Mouse (Mus musculus): ENCODE data around the gene Gm28036.
A peak's percentile ranks its signal among the peaks of the same experiment; 100 is the strongest.

Gene Gm28036

DNA sequence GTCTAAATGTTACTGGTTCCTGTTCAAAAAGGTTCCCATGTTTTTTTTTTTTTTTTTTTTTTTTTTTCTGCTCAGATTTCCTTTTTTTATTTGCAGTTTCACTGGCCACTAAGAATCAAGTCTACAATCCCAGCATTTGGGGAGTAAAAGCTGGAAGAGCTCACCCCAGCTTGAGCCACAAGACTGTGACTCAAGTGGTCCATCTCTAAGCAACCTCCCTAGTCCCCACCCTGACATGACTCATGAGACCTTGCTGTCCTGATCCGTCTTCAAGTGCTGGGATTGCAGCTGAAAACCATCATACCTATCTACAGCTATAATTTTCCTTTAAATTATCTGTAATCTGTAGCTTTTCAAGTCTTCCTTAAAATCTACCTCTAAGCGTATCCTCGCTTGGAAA lies 42.4 kb downstream of the Gm28036 start:
- no peak for DNase-seq (ENCODE audit: low spot score in 2 of 2)

DNA sequence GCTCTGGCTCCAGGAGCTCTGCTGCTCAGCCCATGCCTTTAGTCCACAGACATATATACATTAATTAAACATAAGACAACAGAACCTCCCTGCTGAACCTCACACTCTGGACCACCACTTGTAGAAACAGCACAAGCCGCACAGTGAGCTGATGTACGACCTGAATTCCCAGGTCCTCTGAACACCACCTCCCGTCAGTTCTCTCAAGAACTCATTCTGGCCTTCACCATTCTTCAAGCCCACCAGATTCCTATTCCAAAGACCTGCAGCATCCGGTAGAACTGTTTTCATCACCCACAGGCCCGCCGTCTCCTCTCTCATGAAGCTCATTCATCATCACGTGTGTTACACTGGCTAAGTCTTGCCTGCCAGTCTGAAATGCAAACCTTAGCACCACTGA lies 46.5 kb downstream of the Gm28036 start:
- DNase-seq (ENCODE audit: low spot score in 2 of 2): no peak

DNA sequence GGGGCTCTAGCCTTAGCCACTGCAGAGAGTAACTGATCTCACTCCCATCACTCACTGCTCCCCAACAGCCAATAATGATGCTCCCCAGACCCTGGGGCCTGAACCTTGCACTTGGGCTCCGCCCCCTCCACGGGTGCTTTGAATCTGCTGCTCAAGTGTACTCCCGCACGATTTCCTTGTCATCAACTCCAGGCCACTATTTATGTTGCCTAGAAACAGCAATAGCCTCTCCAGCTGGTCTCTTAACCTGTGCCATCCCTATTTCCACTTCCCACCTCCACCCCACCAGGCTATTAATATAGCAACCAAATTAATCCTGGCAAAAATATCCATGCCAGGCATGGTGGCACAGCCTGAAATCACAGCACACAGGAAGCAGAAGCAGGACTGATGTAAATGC lies 47.2 kb downstream of the Gm28036 start:
- DNase-seq (ENCODE audit: low spot score in 2 of 2): no peak

DNA sequence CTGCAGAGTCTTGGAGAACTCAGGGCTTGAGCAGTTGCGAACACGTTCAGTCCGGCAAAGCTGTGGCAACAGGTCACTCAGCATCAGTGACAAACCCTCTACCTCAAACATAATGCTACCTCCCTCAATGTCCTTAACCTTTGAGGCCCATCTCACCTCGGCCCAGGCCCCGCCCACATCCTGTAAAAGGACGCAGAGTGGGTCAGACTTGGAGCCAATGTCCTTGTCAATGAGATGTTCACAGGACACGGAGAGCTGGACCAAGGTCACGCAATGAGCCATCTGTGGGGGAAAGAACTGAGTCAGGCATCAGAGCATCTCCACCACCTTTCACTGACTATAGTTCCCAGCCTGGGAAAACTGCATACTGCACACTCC lies 47.7 kb downstream of the Gm28036 start:
- DNase-seq (ENCODE audit: low spot score in 2 of 2): no peak

DNA sequence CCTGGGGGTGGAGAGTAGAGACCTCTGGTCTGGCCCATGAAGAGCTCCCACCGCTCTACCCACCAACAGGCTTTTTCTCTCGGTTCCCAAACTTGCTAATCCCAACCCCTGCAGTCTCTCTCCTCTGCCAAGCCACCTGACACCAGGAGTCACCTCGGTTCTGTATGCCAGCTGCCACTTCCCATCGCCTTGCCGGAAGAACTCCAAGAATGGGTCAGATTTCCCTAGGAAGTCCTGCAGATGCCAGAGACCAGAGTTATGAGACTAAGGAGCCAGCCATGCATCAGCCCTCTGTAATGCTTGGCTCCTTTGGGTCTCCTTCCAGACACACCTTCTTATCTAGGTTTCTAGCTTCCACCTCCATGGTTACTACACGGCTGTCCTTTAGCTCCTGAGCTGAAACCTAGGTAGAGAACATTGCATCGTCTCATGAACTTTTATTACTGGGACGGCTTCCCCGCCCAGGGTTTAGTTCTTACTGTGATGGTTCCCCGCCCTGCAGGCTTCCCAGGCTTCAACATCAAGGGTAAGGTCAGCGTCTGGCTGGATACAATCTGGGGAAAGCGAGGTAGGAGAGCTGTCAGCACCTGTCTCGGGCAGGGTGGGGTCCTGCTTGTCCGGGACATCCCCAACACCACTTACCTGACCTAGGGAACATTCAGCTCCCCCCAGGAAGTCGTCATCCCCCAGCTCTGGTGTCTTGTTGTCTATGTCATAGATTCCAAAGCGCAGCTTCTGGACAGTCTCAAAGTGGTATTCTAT lies 48.3 kb downstream of the Gm28036 start:
- DNase-seq (ENCODE audit: low spot score in 2 of 2): no peak

DNA sequence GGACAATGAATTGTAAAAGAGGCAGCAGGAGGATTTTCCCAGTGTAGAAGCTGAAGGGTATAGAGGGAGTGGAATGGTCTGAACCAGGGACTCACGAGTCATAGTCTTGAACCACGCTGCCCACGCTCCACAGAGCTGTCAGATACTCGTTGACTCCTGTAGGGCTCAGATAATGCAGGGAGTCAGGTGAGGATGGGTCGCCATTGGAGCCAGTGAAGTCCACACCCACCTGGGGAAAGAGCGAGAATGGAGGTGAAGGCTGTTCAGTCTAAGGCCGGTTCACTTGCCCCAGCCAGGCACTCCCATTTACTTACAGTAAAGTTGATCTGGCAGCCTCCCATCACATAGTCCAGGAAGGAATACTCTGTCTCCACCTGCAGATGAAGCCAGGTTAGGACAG lies 49.4 kb downstream of the Gm28036 start:
- no peak for DNase-seq (ENCODE audit: low spot score in 2 of 2)

DNA sequence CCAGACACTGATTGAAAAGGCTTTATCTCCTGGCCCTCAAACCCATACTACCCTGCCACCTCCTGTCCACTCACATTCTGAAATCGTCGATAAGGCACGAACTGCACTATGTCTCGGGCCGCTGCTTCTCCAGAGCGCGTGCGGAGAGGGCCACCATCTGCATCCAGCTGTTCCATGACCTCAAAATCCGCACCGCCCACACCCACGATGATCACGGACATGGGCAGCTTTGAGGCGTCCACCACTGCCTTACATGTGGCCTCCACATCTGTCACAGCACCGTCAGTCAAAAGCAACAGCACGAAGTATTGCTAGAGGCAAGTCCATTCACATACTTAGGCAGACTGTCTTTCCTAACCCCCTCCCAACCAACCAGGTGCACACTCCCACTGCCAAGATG lies 53.2 kb downstream of the Gm28036 start:
- DNase-seq (ENCODE audit: low spot score in 2 of 2): no peak

DNA sequence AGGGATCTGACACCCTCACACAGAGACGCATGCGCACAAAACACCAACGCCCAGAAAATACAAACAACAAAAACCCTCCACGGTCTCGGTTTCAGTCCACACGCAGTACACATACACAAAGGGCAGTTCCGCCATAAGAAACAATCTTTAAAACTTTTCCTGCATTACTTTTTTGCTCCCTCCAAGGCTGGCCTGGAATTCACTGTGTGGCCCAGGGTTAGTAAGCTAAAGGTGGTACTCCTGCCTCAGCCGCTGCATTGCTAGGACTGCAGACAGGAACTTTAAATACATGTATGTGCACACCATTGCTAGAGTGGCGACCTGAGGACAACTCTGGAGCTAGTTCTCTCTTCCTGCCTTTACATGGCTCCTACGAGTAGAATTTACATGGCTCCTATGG lies 55.7 kb downstream of the Gm28036 start:
- no peak for DNase-seq (ENCODE audit: low spot score in 2 of 2)

DNA sequence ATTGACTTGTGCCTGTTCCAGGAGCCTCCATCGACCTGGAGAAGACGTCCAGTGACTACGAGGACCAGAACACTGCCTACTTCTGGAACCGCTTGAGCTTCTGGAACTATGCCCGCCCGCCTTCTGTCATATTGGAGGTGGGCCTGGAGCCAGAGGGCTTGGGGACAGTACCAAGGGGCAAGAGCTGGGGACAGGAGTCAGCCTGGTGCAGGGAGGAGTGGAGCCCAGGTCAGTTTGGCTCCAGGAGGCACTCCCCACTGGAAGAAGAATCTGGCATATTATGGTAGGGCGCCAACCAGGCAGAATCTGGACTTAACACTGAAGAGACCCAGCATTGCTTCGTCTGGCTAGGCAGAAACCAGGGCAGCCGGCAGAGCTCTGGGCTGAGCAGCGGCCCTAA lies 59.0 kb downstream of the Gm28036 start:
- DNase-seq (ENCODE audit: low spot score in 2 of 2): no peak

DNA sequence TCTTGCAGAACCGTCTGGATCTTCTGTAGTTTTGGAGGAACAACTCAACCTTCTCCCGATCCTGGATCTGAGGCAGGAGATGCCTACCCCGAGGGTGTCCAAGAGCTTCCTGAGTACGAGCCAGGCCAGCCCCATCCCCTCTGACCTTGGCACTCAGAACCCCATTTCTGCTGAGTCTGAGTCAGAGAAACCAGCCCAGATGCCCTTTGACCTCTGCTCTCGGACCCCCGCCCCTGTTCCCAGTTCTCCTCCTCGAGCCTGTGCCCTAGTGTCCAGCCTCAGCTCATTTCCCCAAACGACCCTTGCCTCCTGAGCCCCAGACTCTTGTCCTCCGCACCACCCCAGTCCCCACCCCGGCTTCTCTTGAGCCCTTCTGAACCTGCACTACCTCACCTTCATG lies 60.8 kb downstream of the Gm28036 start:
- DNase-seq (ENCODE audit: low spot score in 2 of 2): no peak

DNA sequence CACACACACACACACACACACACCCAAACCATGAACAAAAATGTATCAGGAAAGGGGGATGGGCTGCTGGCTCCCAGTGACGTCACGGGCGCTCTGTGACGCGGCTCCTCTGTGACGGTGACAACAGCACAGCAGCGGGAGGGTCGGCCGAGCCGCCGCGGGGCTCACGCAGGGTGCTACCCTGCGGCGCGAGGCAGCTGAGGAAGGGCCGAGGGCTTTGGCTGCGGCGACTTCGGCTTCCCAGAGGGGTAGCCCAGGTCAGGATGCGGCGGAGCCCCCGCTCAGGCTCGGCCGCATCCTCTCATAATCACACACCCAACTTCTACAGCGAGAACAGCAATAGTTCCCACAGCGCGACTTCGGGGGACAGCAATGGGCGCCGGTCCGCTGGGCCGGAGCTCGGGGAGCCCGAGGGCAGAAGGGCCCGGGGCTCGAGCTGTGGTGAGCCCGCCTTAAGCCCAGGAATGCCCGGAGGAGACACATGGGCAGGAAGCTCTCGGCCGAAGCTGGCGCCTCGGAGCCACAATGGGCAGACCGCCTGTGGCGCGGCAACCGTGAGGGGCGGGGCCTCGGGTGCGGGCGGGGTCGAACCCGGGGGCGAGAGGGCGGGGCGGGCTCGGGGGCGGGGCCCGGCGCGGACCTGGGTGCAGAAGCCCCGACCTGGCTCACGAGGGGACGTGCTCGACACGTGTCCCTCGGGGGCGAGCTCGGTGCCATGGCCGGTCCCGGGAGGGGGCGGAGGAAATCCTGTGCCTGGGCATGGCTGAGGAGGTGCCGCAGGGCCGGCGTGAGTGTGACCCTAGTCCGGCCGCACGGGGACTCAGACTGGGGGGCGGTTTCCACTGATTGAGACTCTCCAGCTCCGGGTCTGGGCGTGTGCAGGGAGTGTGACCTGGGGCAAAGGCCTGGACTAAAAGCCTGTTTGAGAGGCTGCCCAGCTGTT lies 61.5 kb downstream of the Gm28036 start, which contains the start of gene Spag4:
Gene Spag4 (plus strand): TSS at position 77 of the 943 bp plus-strand sequence.
- peak in 1 of 2 experiments; percentile 25 for DNase-seq (ENCODE audit: low spot score in 2 of 2)

DNA sequence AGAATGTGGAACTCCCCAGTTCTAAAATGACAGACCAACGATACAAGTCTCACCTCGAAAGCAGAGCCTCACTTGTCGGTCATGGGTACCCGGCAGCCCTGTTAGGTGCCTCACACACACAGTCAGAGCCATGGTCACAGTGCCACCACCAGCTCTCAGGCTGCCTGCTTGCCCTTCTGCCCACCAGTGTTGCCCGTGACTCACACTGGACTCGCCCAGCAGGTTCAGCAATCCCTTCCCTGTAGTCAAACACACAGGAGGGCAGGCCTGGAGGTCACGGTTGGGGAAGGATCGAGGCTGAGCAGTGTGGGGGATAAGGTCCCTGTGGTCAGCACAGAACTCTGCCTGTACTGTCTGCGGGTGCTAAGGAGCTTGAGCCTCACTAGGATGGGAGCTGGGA lies 74.1 kb downstream of the Gm28036 start, which contains the start of gene Fer1l4:
Gene Fer1l4 (minus strand): TSS at position 132 of the 400 bp plus-strand sequence.
- DNase-seq (ENCODE audit: low spot score in 2 of 2): no peak

DNA sequence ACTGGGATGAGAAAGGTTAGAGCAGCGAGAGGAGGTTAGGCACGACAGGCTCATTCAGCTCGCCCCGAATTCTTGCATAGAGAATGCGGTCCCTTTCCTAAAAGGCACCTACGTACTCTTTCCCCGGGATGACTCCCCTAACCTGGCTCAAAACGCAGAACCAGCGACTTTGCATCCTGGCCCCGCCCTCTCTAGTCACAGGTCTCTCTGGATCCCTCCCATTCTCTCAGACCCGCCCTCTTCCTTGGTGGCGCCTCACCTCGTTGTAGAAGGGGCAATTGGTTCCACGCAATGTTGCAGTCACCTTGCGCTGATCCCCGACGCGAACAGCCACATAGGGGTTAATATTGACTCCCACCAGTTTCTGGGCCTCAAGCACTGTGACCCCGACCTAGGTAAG lies 79.0 kb downstream of the Gm28036 start:
- DNase-seq (ENCODE audit: low spot score in 2 of 2): no peak

DNA sequence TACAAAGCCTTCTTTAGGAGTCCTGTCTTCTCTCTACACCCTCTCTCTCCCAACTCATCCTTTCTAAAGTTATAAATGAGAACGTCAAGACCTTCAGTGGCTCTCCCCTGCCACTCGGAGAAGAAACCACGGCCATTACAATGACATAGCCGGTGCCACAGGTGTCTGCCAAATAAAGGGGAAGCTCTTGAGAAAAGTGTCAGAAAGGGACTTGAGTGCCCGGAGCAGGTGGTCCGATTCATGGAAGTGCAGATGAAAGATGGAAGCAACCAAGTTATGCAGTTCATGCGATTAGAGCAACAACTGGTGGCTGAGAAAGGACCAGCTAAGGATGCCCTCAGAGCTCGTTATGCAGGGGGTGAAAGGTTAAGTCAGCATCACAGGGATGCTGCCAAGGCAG lies 84.0 kb downstream of the Gm28036 start:
- no peak for DNase-seq (ENCODE audit: low spot score in 2 of 2)

DNA sequence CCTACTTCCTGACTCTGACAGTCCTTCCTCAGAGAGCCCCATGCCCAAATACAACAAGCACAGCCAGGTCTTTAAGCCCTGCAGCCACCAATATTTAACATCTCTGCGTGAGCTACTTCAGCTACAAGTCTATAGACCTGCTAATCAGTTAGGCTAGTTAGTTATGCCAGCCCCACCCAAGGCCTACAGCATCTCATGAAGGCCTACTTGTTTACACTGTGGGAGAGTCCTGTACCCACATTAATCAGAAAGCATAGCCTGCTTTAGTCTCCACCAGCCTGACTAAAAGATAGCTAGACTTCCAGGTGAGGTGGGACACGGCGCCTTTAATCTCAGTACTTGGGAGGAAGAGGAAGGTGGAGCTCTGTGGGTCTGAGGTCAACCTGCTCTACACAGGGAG lies 87.5 kb downstream of the Gm28036 start:
- no peak for DNase-seq (ENCODE audit: low spot score in 2 of 2)

DNA sequence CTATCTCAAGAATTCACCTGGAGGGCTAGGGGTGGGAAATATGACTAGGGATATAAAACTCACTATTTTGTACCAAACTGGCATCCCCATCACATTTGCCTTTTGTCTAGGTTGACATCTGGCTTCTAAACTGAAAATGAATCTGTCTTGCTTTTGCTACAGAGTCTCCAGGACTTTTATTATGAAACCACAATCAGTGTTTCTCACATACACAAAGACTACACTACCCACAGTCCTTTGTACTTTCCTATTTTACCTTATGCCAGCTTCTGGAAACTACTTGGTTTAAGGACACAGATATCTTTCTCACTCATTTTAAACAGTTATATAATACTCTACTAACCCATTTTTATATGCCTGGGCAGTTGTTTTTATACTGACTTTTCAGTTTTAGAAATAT lies 101.4 kb downstream of the Gm28036 start:
- DNase-seq (ENCODE audit: low spot score in 2 of 2): no peak

All from frontal cortex, postnatal 25 days (tissue).